Mouse (Mus musculus) erythroblast, embryonic 14.5 days (primary cell): ENCODE measurements around the gene Trhde.

Experiments
- GATA1 ChIP-seq: IDR thresholded peaks from 2 replicates; pipeline ENCODE4 v1.6.1; 2012; ENCODE audit warnings: low read length, inconsistent platforms, mixed read lengths
- TAL1 ChIP-seq: IDR thresholded peaks from 3 replicates; pipeline ENCODE4 v1.6.1; 2012; ENCODE audit warnings: low read length, inconsistent platforms, mixed read lengths

DNA sequence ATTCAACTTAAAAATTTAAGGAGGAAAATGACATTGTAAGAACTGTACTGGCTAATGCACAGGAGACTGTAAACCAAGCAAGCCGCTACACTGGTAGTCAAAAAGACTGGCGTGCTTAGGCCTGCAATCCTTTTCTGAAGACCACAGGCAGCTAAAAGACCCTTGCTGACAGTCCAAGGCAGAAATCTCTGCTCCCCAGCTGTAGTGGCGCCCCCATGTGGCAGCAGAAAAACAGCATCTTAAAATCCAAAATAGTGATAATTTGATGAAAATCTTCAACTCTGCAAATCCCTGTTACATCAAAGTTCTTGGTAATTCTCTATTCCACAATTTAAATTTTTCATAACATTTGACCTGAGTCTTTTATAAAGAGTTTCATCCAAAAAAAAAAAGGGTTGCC lies 3.8 kb upstream of the Trhde start:
- TF ChIP-seq TAL1 (no peak), GATA1 (no peak)
